Mouse (Mus musculus) Patski (cell line): Measurements from ENCODE around the gene Cdh6. TPM values are rescaled to one million over a fixed set of nuclear protein-coding genes. Genes with fewer than 3 reads are reported as not detected.

Experiments used
- ATAC-seq: fragments of 100-300 bp; one replicate; pipeline ENCODE4 v1.8.0; 2021
- CTCF ChIA-PET: fragments of 350-600 bp; sonication (Branson Sonifier 250); formaldehyde crosslinking; loops from one replicate; lab custom pipeline; 2022; ENCODE audit warnings: inconsistent platforms; lab: Charles Lee
- POLR2A ChIA-PET: fragments of 350-600 bp; sonication (Branson Sonifier 250); formaldehyde crosslinking; loops from one replicate; lab custom pipeline; 2022; ENCODE audit warnings: antibody characterized with exemption, inconsistent platforms; lab: Charles Lee
- DNase-seq: peaks from one replicate; pipeline ENCODE4 v3.0.0-alpha.2; 2011; ENCODE audit warnings: low read depth, low spot score
- H3K27me3 ChIP-seq: fragments of 371-371 bp; one replicate; pipeline ENCODE4 v1.5.1; 2021
- CTCF ChIP-seq: fragments of 100-300 bp; IDR thresholded peaks from one replicate; pipeline ENCODE4 v1.5.1; 2021
- in situ Hi-C: fragments of 300-500 bp; cut with MboI; formaldehyde crosslinking; loops from 3 replicates; pipeline ENCODE4 v1.11.1; 2018; ENCODE audit warnings: low pct_unique_long_range_greater_than_20kb, mixed read lengths
- polyA plus RNA-seq: library from polyadenylated mRNA; unstranded; gene quantifications from one replicate; pipeline ENCODE4 v1.2.3, GENCODE M21; 2021

The Cdh6 gene
- polyA plus RNA-seq, 1 experiment from 2014 or later = 106 TPM

DNA sequence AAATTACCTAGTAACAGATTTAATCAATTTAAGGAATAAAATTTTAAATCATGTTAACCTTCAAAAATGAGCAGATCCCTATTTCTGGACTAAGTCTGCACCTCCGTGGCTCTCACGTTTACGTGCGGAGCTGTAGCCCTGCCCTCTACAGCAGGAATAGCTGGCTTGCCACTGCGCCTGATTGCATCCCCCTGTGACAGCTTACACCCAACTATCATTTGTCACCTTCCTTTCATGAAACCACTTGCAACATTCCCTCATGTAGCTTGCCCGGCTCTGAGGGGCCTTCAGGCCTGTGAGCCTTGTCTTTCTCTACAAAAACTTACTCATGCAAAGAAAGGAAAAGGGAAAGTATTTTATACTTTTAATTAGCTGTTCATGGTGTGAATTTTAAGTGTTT lies 73.1 kb downstream of the Cdh6 start:
- in situ Hi-C loops = no loop called here
- CTCF ChIA-PET = interaction anchor here (0.6 to 1.8 kb wide), 3 partner anchors 12 to 28 kb away, joined by 3 to 5 read pairs (median 3); no protein-coding TSS in a partner anchor
- ATAC-seq (no peak), DNase-seq (no peak)
- no peaks in the 10 kb centered on the region for H3K27me3 ChIP-seq
- POLR2A ChIA-PET = interaction anchor here (1.4 kb wide), 1 partner anchor 28 kb away, joined by 3 read pairs; no protein-coding TSS in a partner anchor
- no peak for TF ChIP-seq CTCF

DNA sequence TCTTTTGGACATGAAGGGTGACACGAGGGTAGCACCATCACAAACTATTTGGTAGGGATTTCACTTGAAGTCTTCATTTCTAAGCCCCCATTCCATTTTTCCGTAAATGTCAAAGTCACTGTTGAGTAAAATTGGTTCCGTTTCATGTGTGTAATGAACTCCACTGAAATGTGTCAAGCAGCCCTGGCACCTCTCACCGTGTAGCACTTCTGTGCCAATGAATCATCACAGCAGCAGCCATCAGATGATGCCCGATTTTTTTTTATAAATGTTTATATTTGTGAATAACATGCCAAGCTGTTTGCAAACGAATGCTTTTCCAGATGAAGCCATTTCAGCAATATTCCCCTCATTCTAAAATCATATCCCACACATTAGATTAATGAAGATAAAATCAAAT lies 75.6 kb downstream of the Cdh6 start:
- DNase-seq (no peak), ATAC-seq (no peak)
- CTCF ChIA-PET = no interaction called here
- in situ Hi-C loops = no loop called here
- no peak for TF ChIP-seq CTCF
- no peaks in the 10 kb centered on the region for H3K27me3 ChIP-seq
- POLR2A ChIA-PET = no interaction called here

DNA sequence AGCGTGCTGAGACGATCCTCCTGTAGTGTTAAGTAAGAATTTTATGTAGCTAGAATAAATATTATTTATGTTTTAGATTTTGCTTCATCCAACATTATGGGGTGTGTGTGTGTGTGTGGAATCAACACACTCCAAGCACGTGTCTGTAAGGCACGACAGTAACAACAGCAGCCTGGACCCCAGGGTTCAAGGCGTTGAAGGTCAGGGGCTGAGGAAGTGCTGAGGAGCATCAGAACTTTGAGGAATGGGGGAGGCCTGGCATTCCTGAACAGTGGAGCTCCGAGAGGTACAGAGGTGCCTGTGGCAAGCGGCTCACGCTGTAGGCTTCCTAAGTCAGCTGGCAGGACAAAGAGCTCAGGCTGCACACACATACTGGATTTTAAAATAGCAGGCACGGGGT lies 78.1 kb downstream of the Cdh6 start:
- in situ Hi-C loops = no loop called here
- POLR2A ChIA-PET = no interaction called here
- no peak for TF ChIP-seq CTCF
- ATAC-seq (no peak), DNase-seq (no peak)
- CTCF ChIA-PET = interaction anchor here (1.6 kb wide), 1 partner anchor 49 kb away, joined by 3 read pairs; no protein-coding TSS in a partner anchor
- H3K27me3 ChIP-seq = no peaks in the 10 kb centered on the region

GRCm38 (mm10) chr15:13094881-13095256 lies 78.6 kb downstream of the Cdh6 start:
- DNase-seq = no peak
- CTCF ChIA-PET = no interaction called here
- POLR2A ChIA-PET = no interaction called here
- no peak for TF ChIP-seq CTCF
- in situ Hi-C loops = loop anchor here (5.0 kb wide), 1 partner anchor 67 kb away; no protein-coding TSS in a partner anchor
- ATAC-seq = no peak
- H3K27me3 ChIP-seq = no peaks in the 10 kb centered on the region

DNA sequence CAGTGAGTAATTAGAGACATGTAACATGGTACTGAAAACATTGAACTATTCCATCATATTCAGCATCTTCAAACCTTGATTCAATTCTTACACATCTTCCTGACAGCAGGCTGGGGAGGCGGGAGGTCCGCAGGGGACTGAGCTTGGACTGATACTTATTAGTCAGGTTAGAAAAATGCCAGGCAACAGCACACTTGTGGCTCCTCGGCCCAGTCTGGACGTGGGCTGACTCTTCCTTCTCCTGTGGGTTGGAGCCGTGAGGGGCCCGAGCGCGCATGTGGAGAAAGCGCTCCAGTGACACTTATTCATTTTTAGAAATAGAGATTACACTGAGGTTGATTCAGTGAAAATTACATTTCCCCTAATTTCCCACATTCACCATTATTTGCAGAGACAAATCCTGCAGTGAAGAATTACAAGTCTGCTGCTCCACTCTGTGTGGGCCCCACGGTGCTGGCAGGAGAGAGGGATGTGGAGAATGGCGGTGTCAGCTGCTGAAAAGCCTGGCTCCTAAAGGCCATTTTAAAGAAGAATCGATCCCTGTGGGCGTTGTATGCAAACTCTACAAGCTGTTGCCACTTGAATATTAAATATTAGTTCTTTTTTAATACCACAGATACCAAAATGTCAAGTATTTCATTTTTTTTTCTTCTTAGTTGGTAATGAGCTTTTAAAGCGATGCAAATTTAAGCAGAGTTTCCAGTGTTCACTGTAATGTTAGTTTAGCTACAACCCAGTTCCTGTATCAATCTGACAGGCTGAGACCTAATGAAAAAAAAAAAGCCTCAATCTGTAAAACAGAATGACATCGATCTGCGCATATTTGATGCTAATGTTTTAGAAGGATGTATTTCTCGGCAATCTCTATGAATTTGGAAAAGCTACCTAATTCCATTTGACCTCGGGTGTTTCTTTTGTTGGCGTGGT lies 79.3 kb downstream of the Cdh6 start:
- H3K27me3 ChIP-seq = no peaks in the 10 kb centered on the region
- ChIA-PET CTCF (interaction anchor here (1.3 kb wide), 1 partner anchor 10 kb away, joined by 3 read pairs; no protein-coding TSS in a partner anchor), POLR2A (interaction anchor here (0.7 kb wide), 1 partner anchor 9 kb away, joined by 4 read pairs; no protein-coding TSS in a partner anchor)
- no peak for ATAC-seq
- in situ Hi-C loops = loop anchor here (5.0 kb wide), 1 partner anchor 68 kb away; no protein-coding TSS in a partner anchor
- DNase-seq = no peak
- no peak for TF ChIP-seq CTCF

DNA sequence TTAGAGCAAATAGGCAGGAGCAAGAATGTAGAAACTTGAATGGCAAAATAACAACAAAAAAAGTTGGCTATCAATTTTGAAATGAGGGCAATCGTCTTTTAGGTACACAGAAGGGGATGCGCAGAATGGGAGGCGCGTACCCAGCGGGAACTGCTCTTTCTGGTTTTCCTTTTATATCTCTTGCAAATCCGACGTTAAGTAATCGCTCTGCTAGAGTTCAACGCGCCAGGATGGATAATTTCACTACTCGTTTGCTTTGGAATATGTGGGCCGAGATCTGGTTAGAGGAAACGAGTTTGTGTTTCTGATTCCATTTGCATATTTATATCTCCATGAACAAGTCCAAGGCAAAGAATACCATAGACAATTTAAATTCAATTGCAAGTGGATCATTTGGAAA lies 81.4 kb downstream of the Cdh6 start:
- ATAC-seq (no peak), DNase-seq (no peak)
- TF ChIP-seq CTCF = no peak
- in situ Hi-C loops = loop anchor here (5.0 kb wide), 1 partner anchor 70 kb away; no protein-coding TSS in a partner anchor
- no peaks in the 10 kb centered on the region for H3K27me3 ChIP-seq
- POLR2A ChIA-PET = interaction anchor here (0.8 kb wide), 1 partner anchor 86 kb away, joined by 5 read pairs; no protein-coding TSS in a partner anchor
- CTCF ChIA-PET = interaction anchor here (1.7 kb wide), 1 partner anchor 81 kb away, joined by 8 read pairs; the partner anchor contains the start of gene Cdh6

DNA sequence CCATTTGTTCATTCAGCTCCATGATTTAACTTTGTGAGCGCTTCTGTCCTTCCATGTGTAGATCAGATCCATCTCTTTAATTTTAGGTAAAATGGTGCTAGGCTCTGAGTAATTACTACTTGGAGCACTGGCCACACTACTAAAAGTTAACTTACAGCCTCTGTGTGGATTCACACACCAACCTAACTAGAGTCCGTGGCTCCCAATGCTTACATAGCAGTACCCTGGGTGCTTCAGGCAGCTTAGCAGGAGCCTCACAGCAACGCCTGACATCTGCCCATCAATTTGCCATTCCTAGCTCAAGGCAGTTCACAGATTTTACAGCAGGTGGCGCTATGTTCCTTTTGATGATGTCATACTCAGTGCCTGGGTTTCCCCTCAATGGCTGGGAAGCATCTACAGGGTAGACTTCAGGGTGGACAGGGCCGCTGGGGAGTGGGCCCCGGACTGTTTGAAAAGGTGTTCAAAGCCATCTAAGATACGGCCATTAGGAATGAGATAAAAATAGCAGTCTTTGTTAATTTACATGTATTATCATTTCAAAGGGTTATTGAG lies 84.9 kb downstream of the Cdh6 start:
- peak; percentile 34 for DNase-seq
- no peaks in the 10 kb centered on the region for H3K27me3 ChIP-seq
- ChIA-PET CTCF (interaction anchor here (0.8 to 2.8 kb wide), 14 partner anchors 10 to 770 kb away, joined by 3 to 13 read pairs (median 4); no protein-coding TSS in a partner anchor), POLR2A (interaction anchor here (0.6 to 1.9 kb wide), 3 partner anchors 8 to 83 kb away, joined by 3 to 5 read pairs (median 4); no protein-coding TSS in a partner anchor)
- in situ Hi-C loops = no loop called here
- peak; percentile 36 for ATAC-seq
- TF ChIP-seq CTCF = peak; percentile 94

DNA sequence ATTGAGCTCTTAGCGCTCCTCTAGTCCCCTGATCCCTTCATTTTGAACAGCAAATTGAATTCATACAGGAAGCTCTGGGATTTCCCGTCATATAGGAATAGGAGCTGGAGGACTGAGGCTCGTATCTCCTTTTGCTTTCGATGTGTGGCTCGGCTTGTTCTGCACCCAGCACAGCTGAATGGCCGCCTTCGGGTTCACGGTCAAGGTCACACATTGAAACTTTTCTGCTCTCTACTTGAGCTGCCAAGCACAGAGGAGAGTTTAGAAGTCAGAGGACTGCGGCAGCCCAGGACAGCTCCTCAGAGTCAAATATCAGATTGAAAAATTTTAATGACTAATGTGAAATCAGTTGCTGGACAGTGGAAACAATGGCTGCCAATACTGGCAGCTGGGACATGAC lies 88.7 kb downstream of the Cdh6 start:
- ChIA-PET CTCF (no interaction called here), POLR2A (interaction anchor here (0.7 kb wide), 1 partner anchor 114 kb away, joined by 3 read pairs; no protein-coding TSS in a partner anchor)
- TF ChIP-seq CTCF = no peak
- ATAC-seq (no peak), DNase-seq (no peak)
- H3K27me3 ChIP-seq = no peaks in the 10 kb centered on the region
- in situ Hi-C loops = no loop called here

- POLR2A ChIA-PET = no interaction called here
- no peaks in the 10 kb centered on the region for H3K27me3 ChIP-seq
- in situ Hi-C loops = no loop called here
- DNase-seq (no peak), ATAC-seq (peak; percentile 91)
- CTCF ChIA-PET = interaction anchor here (0.7 to 1.7 kb wide), 4 partner anchors 9 to 493 kb away, joined by 3 to 13 read pairs (median 4); no protein-coding TSS in a partner anchor
- TF ChIP-seq CTCF = no peak
Observed at GRCm38 (mm10) chr15:13076908-13077669, 96.4 kb downstream of the Cdh6 start.
